Mouse (Mus musculus) CD8-positive naive resting alpha-beta T cell, adult 2 months (primary cell): ENCODE data around the gene Dmc1.
A peak's percentile ranks its signal among the peaks of the same experiment; 100 is the strongest.

Experiments used
- DNase-seq, 2 experiments: peaks; one replicate each; pipeline ENCODE4 v3.0.0; 2022; ENCODE audit warnings: low read depth in 2 of 2, low spot score in 2 of 2

Dmc1 gene

DNA sequence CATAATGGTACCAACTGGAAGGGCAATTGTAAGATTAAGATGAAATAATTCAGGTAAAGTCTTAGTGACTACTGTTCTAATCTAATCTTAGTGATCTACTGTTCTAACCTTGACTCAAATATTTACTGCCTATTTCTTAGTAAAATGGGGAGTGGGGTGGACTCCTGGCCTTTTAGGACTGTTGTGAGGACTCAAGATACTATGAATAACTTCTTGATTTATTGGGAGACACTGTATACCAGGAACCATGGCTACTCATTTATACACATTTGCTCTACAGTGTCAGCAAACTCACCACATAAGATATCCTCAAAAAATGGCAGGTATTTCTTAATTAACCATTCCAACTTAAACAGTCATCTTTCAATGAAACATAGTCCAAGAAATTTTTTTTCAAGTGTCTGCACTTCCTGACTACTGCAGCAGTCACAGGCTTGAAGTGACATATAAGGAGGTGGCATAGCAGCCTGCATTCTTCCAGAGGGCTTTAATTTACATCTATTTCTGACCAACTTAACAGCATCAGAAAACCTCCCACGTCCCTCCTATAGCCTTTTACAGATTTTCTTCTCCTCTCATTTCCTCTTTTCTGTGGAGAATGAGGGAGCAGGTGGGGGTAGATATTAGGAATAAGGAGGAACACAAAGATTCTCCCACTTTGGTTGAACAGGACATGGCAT, 29.2 kb downstream of the Dmc1 start:
- no peak for DNase-seq

DNA sequence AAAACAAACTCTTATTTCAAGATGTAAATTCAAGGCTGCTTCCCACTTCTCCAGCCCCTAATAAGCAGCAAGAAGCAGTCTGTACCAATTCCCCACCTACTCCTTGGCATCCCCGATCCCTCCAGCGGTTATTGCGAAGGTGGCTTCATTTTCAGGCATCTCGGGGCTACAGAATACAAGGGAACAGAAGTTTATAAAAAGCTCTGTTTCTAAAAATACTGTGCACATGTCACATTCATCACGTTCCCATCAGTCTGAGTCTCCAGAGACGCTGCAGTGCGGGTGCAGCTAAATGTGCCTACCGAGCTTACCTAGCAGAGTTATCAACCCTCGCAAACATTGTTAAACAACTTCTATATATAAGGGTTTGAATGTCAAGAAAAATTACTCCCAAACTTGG, 42.5 kb downstream of the Dmc1 start:
- no peak for DNase-seq

DNA sequence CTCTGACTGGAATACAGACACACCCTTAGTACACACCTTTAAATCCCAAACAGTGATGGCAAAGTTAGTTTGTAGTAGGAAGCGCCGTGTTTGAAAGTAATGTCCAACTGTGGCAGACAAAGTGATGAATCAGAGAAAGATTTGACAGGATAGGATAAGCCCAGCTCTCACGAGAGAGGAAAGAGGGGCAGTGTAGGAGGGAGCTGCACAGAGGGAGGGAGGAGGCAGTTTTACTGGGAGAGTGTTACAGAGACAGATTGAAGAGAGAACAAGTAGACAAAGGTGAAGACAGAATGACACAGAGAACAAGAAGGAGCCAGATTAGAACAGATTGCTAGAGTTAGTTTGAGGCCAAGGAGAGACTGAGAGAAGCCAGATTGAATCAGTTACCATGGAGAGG, 45.3 kb downstream of the Dmc1 start:
- DNase-seq: no peak

DNA sequence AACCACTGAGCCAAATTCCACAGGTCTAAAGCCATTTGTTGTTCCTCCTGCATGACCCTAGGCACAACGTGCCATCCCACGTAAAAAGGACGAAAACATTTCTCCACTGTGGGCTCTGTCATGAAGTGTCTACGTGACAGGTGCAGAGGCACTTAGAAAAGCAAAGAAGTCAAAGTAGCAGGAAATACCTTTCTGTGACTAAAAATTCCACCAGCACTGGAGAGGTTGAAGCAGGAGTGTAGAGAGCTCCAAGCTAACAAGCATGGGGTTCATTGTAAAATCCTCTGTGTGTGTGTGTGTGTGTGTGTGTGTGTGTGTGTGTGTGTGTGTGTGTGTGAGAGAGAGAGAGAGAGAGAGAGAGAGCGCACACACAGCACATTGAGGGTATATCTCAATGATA, 52.3 kb downstream of the Dmc1 start:
- DNase-seq: no peak

DNA sequence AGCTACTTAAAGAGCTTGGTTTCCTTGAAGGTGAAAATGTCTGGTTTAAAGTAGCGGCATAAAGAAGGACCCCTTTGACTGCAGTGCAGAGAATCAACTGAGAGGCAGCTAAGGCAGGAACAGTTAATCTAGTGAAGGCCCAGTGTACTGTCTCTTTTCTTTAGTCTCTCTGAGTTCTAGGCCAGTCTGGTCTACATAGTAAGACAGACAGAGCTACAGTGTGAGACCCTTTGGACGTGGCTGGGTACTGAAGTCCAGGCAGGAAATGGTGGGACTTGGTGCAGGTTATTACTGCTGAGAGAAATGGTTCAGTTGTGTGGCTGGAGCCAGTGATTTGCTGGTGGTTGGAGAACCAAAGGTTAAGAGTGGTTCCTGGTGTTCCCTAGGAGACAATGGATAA, 56.7 kb downstream of the Dmc1 start:
- DNase-seq: no peak

DNA sequence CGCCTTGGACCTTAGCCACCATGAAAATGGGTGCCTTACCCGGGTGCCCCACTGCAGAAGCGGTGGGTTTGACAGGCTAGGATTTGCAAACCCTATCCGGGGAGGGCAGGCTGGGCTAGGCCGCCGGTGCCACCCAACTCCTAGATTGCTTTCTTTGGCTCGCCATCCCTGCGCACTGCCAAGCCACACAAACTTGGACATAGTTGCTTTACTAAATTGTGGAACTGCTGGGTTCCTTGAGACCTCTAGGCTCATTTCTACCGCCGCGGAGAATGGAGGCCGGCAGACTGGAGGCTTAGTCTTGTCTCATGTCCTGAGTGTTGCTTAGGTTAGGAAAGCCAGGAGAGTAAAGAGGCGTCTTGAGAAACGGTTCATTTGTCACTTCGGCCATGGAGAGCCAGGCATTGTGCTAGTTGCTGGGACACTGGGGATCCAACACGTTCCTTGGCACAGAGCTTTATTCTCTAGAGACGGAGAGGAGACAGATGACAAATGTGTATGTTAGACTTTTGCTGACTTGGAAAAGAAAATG, 57.6 kb downstream of the Dmc1 start:
- DNase-seq: no peak

DNA sequence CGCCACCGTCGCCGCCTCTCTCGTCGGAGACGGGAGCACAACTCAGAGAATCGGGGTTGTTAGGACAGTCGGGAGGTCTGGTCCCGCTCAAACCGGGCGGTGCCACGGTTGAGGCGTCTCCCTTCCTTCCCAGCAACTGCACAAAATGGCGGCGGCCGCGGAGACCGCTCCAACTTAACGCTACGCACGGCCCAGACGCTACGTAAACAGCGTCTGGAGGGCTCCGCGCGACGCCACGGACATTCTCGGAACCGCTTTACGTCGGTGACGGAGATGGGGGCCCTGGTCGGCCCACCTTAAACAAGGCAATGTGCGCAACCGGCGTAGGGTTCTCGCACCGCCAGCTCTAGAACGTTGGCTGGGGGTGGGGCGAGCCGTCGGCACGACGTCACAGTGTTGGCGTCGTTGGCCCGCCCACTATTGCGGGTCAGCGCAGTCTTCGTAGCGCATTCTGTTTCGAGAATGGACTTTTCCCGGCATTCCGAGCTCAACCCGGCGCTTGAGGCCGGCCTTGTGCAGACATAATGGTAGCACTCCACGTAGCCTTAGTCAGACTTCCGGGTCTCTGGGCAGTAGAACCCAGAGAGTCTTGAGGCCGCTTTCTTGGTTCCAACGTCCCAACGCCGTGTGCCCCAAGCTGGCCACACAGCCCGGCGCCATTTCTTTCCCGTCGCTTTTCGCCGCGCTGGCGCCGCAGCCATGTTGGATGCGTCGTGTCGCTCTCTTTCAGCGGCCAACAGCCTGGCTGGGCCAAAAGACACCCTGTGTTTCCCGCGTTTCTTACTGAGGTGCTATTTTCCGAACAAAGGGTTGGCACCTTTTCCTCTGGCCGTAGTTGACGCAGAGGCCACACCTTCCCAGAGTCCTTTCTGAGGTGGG, 58.3 kb downstream of the Dmc1 start, which contains the start of gene Ddx17:
Gene Ddx17, minus strand, starts transcription at position 332 of the 879 bp plus-strand sequence.
- peak; percentile 98 to 99 for DNase-seq

DNA sequence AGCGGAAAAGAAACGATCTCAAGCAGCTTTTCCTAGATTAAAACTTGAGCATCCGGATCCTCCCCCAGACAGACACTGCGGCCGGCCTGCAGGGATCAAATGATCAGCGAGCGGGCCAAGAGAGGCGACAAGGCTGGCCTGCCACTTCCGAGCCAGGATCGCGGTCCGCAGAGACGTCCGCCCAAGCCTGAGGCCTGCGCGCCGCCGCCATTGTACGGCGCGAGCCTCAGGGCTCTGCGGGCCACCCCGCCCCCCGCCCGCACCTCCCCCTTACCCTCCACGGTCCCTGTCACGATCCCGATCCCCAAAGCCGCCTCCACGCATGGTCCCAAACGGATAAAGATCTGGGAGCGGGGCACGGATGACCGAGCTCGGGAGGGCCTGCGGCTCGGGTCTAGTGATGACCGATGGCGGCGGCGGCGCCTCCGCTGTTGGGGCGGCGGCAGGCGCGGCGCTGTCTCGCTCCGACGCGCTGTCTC, 58.9 kb downstream of the Dmc1 start:
- peak; percentile 39 to 46 for DNase-seq

DNA sequence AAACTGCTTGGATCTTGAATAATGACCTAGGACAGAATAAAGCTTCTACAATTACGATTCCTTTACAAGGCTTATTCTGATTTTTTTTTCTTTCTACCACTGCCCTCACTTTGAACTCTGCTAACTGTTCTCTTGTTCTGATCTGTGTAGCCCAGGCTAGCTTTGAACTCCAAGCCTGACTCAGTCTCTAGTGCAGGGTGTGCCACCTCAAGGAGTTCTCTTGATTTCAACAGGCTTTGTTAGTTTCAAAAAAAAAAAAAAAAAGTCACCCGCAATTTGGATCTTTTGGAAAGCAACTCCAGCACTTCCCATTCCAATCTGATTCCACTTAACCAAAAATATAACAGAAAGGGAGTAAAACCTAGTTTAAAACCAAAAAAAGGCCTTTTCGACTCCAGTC, 59.4 kb downstream of the Dmc1 start:
- DNase-seq: no peak

DNA sequence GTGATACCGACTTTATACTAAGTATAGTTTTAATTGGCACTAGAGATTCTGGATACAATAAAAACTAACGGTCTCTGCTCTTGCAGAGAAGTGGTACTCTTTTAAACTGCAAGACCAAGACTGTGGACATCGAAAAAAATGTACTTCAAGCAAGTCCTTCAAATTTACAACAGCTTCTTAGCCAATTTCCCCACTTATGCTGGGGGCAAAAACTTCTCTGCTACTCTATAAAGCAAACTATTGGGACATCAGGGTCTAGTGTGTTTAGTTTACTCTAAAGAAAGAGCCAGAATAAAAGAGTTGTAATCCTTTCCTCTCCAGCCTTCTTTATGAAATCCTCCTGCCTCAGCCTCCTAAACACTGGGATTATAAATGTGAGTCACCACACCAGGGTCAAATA, 60.9 kb downstream of the Dmc1 start:
- no peak for DNase-seq

DNA sequence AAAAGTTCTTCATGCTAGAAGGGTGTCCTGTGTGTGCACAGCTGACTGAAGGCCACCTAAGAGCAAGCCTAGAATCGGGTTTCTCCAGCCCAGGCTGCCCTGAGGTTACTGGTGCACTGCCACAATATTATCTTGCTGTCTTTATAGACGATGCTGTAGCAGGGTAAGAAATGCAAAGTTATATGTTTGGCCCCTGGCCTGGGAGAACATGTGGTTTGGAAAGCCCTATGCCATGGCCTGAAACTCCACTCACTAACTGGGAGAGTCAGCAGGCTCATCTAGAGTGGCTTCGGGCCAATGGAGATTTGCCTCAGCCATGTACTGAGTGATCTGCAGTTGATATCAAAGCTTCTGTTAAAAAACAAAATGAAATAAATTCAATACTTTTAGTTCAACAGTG, 71.1 kb downstream of the Dmc1 start:
- no peak for DNase-seq

DNA sequence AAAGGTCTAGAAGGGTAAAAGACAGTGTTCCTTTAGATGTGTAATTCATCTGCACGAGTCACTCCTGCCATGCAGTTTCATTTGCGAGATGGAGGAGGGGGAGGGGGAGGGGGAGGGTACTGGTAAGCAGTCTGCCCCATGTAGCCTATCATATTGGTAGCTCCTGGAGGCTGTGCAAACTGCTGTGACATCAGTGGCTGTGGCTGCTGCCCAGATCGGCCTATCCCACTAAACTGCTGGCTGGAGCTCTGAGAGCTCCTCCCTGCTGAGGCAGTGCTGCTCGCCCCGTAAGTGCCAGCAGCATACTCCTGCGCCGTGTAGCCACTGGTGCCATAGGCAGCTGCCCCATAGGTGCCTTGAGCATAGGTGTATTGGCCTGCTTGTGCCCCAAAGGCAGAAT, 75.0 kb downstream of the Dmc1 start:
- DNase-seq: no peak

DNA sequence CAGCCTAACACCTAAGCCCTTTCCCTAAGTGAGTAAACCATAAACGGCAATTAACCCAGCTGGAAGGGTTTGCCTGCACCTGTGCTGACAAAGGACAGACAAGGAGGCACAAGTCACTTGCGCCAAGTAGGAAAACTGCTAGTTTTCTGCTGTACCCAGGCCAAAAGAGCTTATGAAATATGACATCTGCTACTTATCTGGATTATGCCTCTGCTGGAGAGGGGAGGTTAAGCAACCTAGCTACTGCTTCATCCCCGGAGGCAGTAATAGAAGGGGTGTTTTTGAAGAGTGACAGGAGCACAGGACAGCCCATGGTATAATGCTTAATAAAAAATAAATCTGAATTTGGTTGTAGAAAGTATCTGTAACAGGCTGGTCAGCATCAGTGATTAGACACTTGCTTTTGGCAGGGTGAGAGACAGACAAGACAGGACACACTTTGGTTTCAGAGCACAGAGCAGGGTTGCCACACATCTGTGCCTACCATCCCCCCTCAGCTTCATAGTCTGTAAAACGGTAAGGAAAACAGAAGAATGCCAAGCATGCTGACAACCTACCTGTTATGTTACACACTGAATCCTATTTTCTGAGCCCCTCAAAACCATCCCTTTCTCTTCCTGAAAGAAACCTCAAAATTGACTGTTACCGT, 76.8 kb downstream of the Dmc1 start:
- DNase-seq: no peak

DNA sequence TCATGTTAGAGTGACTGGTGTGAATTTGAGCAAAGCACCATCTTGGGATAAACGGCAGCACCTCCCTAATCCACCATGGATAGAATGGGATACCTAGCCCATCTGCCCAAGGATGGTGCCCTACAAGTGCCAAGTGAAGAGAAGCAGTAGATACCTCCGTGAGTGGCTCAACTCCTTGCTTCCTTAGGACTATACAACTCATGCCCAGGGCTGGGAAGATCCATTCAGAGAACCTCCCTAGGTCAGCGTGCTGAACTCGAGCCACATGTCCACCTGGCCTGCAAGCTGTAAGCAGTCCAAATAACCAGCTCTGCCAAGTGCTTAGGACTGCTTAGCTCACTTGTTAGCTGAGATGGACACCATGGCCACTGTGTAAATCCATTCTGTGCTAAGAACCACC, 77.7 kb downstream of the Dmc1 start:
- no peak for DNase-seq

DNA sequence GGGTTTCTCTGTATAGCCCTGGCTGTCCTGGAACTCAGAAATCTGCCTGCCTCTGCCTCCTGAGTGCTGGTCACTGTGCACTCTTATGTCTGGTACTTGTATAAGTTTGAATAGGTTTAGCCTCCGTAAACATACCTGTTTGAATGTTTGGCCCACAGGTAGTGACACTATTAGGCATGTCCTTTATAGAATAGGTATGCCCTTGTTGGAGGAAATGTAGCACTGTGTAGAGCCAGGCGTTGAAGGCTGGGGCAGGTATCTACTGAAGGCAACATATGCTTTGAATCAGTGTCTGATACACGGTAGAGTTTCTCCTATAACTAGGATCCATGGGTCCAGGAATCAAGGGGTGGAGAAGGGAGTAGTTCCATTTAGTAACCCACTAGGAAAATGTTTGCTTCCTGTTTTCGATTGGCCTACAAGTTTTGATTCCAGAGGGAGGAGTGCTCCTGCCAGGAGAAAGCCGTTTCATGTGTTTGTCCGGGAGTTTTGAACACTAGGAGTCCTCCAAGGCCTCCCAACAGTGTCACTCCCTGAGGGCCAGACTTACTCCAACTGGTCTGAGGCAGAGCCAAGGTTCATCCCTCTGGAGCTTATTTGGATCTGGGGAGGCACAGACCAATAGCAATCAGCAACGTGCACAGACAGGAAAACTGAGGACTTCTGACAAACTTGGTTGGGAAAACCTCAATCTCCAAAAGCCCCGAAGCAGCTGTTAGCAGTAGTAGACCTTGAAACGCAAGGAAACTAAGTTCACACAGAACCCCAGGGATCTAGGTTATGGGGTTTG, 78.7 kb downstream of the Dmc1 start:
- no peak for DNase-seq

DNA sequence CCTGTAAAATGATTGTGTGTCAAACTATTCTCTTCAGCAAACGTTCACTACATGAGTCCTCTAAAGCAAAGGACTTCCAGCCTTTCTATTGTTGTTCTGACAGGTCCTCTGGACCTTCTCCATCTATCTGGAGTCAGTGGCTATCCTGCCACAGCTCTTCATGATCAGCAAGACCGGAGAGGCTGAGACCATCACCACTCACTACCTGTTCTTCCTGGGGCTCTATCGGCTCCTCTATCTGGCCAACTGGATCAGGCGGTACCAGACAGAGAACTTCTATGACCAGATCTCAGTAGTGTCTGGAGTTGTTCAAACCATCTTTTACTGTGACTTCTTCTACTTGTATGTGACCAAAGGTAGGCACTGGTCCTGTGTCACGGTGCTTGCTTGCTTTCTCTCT, 79.3 kb downstream of the Dmc1 start:
- DNase-seq: no peak

DNA sequence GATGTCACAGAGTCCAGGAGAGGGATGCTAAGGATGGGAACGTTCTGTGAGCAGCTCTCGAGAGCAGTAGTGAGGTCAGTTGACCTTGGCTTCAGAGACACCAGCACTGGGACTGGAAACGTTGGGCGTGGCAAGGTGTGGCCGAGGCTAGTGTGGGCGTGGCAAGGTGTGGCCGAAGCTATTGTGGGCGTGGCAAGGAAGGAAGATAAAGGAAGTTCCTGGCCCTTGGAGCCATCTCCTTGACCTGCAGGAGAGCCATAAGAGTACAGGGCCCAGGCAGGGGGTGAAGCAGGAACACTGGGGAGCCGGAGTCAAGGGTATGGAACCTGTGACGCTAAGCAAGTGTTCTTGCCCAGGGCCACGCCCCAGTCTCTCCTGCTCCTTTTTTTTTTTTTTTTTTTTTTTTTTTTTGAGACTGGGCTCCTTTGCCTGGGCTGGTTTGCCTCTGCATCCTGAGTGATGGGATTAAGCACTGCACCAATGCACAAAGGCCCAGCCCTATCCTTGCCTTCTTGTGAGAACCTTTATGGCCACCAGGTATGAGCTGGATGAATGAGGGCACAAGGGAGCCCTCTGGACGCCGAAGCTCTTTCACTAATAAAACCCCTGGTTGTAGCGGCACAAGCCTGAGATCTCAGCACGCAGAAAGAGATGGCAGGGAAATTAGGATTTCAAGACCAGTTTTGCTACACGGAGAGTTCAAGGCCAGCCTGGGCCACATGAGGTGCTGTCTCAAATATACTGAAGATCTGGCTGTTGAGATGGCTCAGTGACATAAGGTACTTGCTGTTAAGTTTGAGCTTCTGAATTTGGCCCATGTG, 85.3 kb downstream of the Dmc1 start:
- no peak for DNase-seq

DNA sequence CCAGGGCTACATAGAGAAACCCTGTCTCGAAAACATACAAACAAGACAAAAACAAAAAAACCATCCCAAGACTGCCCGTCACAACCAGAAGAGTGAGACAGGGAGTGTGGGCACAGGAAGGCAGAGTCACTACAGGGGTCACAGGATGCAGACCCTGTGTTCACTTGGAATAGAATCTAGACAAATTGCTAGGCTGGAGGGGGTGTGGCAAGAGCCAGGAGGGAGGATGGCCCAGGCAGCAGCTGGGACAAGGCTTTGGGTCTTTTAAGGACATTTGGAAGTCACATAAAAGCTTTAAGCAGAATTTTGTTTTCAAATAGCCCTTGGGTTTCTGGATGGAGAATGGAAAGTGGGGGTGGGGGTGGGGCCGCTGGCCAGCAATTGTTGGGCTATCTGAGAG, 86.3 kb downstream of the Dmc1 start:
- DNase-seq: no peak

DNA sequence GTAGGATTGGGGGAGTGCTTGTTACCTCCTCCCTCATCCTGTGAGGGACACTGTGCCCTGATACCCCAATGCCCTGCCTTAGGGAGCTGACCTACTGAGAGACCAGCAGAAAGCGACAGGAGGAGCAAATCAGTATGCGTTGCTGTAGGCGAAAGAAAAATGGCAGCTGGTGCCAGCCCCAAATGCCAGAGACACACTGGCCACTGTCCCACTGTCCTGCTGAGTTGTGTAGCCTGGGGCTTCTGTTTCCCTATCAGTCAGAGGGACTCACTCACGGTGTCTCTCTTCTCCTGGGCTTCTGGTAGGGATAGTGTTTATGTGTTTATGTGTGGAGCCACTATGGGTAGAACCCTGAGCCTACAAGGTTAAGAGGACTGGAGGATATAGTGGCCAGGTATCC, 87.2 kb downstream of the Dmc1 start:
- no peak for DNase-seq
